Mouse (Mus musculus): ENCODE measurements at regions not wholly inside any gene's neighbourhood (a gene's known extent, or its start where the extent isn't known, plus 50 kb on each side); places are given as distances from the start of the nearest gene placed in this dataset.

DNA sequence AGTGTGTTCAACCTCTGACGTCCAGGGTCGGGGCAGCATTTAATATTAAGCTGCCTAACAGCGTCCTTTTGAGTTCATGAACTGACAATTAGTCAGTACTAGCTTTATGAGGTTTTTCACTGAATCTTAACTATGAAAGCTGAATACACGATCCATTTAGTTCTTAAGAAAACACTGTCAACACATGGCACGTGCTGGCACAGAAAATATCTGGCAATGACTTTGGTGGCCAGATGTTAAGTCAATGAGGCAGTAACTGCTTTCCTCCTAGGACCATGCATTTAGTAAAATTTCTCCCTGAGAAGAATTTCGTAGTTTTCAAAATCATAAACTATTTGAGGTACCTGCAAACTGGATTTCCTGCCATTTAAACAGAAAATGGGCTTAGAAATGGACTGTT lies 191.4 kb upstream of the Sox2 start:
- peak; percentile 51 for DNase-seq

DNA sequence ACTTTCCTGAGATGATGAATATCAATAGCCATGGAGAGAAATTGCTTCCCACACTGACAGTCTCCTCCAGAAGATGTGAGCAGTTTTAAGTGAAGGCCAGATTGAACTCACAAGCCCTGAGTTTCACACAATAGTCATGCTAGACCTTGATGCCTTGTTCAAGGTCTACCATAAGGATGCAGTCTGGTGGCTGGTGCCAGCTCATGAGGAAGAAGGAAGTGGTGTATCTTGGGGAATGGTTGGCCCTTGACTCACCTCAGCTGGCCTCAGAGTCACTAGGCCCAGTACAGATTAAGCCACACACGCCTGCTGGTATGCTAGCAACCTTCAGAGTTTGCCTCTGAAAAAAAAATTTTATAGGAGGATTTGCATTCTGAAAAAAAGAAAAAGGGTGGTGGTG lies 192.4 kb upstream of the Sox2 start:
- peak; percentile 42 for DNase-seq

DNA sequence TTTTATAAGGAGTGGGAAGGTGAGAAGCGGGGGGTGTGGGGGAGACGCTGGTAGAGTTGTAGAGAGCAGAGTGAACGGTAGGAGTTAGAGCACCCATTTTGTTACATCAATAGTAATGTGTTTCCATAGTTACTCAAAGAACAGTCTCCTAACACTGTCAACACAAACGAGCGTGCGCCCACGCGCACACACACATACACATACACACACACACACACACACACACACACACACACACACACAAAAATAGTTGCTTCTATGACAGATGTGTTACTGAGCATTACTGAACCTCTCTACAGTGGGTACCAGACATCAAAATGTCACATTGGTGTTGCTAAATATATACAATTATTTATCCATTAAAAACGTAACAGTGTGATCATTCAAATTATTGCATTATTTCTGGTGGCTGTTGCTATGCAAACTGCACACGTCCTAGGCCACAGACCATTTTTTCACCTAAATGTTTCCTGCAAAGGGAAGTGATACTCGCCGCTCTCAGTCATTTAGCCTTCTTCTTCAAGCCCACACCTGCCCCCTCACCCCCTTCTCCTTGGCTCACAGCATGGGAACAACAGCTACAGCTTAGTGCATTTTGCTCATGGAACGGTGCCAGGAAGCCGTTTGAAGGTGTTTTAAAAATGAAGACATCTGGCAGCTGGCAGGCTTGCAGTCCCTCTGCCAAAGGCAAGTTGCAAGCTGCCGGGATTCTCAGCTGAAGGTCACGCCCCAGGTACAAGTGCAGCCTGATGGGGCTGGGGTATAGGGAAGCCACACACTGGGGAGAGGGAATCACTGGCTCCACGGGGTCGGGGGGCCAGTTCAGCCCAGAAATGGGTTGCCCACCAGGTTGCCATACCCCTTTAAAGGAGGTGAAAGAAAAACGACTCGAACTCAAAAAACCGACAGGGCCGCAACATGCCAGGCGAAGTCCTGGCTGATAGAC lies 193.4 kb upstream of the Sox2 start:
- DNase-seq, result peak; percentile 86

DNA sequence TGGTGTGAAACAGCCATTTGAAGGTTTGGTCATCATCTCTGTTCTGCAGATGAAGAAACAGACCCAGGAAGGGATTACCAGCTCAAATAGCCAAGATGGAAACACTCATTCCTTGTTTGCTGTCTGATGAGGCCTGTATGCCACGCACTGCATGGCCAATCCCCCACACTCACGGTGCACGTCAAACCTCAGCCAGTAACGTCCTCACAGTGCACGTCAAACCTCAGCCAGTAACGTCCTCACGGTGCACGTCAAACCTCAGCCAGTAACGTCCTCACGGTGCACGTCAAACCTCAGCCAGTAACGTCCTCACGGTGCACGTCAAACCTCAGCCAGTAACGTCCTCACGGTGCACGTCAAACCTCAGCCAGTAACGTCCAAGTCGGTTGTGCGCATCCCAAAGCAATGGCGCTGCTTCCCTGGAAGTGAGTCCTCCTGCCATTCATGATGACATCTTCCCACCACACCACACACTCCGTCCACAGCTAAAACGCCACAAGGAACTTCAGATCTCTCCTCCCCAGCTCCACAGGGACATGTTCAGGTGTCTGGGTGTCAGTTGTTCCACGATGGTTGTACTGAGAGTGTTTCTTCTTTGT lies 196.1 kb upstream of the Sox2 start:
- DNase-seq, result peak; percentile 68

DNA sequence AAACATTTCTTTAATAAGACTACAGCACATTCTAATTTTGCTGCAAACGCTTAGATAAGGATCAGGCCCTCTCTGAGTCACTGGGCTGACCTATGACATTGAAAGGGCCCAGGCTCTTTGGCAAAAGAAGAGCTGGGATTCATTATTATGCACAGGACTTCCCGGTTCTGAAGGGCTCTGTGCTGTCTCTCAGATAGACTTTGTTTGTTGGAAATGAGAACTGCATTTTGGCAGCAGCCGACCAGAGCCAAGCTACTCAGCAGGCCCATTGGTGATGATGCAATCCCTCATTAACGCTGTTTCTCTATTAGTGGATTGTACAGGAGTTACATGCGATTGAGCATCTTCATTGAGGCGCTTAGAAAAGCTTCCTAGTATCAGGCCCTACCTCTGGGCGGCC lies 204.9 kb upstream of the Sox2 start:
- peak; percentile 71 for DNase-seq

DNA sequence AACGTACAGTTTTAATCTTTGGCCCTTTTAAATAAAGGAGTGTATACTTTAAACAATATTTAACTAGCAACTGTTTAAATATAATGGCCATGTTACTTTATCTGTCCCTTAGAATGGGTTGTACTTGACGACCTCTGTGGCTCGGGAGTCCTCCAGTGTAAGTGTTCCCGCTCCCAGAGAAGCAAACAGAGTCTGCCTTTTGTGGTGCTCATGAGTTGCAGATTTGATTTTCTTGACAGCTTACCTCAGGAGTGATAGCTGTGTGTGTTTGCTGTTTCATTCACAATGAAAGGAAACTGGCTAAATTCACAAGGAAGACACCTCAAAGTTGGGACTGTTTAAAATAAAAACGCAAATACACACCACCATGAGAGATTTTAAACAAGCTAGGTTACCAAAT lies 205.4 kb upstream of the Sox2 start:
- peak; percentile 24 for DNase-seq

DNA sequence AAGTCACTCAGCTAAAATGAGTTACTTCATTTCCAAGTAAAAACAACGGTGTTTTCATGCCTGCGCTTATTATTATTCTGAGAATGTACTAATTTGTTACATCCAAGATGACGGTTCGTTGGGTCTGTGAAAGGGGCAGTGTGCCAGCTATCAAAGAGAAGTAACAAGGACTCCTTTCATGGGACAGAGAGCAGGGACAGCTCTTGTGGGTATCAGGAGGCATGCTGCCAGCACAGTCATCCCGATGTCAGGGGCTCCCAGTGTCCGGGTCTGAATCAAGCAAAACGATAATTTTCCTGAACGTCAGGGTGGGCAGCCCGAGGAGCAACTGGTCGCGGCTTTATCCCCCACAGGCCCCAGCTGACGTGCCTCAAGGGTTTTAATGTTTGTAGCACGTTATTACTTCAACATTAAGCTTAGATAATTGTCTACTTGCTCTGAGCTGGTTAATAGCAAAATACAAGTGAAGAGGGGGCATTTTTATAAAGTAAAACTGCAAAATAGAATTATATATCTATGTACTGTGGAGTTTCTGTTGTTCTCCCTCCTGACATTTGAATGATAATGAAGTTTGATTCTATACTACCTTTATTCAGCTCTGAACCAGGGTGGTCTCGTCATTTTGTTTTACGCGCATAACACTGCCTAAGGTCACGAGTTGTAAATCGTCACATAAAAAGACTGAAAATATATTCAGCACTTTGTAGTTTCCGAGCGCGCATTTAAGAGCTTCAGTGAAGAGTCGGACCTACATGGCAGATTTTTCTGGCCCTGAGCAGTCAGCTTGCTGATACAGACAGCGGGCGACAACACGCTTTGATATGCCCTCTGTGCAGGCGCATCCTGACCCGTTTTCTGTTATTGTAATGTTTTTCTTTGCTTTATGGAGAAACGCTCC lies 206.2 kb upstream of the Sox2 start:
- DNase-seq, result peak; percentile 46

DNA sequence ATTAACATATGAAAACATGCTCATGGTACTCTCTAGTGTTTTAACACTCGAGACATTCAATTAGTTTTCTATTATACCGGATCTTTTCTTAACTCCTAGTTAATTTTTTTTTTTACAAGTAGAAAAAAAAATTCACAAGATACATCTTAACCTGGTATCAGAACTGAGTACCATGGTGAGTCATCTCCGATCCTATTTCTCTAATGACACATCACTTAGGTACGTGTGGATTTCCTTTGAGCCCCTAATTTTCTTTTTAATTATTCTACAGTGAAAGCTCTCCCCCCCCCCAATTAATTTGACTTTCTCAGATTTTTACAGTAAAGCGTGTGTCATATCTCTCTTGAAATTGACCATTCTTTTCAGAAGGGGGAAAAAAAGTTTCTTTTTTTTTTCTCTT lies 206.9 kb upstream of the Sox2 start:
- no peak for DNase-seq

DNA sequence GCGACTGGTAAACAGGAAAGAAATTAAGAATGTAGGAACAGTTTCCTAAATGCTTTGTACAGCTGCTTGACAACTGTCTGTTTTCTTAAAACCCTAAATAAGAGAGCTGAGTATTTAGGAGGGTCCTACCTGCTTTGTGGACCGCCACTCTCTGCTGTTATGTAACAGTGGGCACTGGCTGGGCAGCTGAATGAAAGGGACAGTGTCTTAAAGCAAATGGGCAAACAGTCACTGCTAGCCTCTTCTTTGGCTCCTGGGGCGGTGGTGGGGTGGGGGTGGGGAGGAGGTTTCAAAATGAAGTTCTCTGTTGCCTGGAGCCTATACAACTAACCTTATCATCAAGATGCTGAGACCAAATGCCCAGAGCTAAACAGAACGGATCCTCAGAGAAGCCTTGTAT lies 208.4 kb upstream of the Sox2 start:
- peak; percentile 34 for DNase-seq

DNA sequence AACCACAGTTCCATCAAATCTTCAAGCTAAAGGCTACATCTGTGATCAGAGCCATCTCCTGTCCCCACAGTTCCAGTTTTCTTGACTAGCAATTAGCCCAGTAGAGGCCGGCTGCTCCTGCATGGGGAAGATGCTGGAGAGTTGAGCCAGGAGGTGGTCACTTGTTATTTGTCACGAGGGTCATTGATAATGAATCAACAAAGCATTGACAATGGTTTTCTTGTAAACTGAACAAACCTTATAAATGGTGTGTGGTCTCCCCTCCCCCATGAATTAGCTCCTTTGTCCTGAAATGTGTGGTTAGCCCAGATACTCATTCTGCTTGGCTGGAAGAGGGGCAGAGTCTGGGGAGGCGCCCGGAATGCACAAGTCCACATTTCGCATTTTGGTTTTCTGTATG lies 208.9 kb upstream of the Sox2 start:
- peak; percentile 49 for DNase-seq

DNA sequence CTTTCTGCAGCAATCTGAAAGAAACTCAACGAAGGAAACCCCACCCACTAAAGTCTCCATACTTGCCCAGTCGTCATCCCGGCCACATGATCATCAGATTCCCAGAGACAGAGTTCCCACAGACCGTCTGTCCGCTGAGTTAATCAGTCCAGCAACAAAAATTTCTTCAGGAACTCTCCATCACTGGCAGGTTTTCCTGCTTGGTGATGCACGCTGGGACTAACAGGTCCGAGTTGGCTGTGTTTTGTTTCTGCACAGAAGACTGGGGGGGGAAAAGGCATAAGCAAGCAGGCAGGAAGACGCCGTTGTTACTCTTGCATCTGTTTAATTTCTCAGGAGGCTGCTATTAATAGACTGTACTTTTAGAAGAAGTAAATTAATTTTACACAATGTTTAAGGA lies 215.3 kb upstream of the Sox2 start:
- DNase-seq, result peak; percentile 17

DNA sequence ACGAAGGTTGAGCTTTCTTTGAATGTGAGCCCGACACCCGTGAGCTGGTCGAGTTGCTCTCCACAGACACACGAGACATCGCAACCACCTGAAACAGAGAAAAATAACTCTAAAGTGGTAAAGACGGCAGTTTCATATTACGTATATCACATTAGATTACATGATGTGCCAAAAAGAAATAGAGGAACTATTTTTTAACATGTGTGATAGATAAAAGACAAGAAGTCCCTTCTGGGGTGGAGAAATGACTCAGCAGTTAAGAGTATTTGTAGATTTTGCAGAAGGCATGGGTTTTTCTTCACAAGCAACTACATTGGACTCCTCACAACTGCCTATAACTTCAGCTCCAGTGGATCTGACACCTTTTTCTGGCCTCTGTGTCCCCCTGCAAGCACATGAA lies 222.2 kb upstream of the Sox2 start:
- DNase-seq, result peak; percentile 12

DNA sequence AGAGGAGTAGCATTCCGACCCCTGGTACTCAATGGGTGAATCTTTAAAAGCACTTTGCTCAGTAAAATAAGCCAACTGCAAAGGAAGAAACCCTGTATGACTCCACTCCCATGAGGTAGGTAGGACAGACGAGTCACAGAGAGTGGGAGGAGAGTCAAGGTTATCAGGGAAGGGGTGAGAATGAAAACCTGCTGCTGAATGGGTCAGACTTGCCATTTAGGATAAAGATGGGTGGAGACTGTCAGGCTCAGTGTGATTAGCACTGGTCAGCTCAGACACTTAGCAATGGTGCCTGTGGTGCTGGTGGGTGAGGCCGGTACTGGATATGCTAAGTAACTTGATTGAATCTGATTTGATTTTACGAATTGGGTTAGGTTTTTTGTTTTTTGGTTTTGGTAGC lies 222.7 kb upstream of the Sox2 start:
- peak; percentile 82 for DNase-seq

DNA sequence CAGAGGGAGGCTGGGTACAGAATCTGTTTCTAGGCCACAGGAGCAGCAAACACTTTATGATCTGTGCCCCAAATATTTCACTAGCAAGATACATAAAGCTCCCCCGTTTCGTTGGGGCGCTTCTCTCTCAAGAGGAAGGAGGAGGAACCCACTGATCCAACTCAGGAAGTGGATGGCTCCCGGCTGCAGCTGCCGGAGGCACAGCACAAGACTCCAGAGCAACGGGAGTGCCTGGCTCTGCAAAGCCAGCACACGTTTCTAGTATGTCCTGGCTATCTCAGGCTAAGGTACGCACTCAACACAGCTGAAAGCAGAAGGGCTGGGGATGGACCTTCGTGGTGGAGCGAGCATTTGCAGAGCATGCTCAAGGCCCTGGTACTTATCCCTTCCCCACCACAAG lies 223.2 kb upstream of the Sox2 start:
- peak; percentile 53 for DNase-seq

DNA sequence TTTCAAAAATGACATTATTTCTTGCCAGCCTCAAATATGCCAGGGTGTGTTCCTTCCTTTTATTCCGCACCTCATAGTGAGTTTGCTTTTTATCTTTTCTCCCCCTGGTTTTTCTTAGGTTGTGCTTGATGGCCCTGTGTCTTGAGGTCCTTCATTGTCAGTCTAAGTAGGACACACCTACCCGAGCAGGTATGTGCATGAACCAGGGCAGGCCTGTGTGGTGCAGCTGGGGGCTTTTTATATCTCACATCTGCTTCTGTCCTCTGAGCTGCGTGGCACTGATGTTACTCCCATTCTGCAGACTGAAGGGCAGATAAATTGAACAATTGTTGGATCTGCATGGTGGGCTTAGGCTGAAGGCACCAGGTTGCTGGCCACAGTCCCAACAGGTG lies 238.3 kb upstream of the Sox2 start:
- DNase-seq, result peak; percentile 63

DNA sequence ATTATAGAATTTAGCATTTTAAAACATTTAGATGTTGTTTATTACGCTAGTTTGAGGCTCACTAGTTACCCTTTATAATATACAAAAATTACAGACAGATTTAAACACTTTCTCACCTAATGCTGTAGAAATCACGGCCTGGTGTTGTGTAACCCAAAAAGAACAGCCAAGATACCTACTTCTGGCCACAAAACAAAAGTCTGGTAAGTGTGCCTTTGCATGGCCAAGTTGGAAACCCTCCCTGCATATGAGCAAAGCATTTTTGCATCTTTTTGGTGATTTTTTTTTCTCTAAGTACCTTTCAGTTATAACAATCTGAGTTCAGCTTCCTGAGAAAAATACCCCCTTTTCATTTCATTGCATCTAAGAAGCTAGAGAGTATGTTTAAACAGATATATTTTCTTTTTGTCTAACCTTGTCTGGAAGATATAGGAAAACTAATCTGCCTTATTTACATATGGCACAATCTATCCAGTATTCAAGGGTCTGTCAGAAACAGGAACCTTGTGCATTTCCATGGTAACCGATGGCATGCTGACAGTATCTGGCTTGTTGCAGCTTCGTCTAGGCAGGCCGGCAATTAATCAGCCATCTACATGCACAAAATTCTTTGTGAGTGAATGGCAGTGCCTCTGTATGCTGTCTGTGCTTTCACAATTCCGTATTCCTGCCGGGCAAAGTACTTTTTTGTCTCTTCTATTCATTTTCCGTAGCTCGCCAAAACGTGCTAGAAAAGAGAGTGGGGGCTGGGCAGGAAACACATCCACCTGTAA lies 238.9 kb upstream of the Sox2 start:
- peak; percentile 58 for DNase-seq

DNA sequence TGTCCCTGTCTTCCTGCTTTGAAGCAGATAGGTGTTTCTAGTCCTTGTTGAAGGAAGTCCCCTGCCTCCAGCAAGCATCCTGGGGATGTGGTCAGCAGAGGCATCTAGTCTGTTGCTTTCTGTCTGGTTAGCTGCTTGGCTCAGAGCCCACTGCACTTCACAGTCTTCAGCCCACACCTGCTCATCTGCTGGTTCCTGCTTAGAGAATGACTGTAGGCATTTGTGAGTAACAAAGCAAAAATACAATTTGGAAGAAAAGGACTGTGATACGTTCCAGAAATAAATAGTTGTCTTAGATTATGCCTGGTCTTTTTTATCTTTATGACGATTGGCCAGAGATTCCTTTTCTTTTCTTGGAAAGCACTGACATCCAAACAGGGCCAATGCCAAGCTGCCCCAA lies 246.6 kb upstream of the Sox2 start:
- peak; percentile 57 for DNase-seq

DNA sequence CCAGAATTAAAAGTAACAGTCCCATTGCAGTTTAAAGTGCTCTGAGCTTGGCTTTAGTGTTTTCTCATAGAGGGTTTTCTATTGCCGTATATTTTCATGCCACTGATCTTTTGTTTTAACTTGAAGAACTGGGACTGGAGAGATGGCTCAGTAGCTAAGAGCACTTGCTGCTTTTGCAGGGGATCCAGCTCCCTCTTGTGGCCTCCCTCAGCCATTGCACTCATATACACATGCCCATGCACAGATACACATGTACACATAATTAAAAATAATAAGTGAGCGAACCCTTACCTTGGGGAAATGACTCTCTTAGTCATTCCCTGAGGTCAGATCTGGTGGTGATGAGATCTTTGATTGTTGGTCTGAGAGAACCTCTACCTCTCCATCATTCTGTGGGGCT lies 258.9 kb upstream of the Sox2 start:
- DNase-seq, result no peak

DNA sequence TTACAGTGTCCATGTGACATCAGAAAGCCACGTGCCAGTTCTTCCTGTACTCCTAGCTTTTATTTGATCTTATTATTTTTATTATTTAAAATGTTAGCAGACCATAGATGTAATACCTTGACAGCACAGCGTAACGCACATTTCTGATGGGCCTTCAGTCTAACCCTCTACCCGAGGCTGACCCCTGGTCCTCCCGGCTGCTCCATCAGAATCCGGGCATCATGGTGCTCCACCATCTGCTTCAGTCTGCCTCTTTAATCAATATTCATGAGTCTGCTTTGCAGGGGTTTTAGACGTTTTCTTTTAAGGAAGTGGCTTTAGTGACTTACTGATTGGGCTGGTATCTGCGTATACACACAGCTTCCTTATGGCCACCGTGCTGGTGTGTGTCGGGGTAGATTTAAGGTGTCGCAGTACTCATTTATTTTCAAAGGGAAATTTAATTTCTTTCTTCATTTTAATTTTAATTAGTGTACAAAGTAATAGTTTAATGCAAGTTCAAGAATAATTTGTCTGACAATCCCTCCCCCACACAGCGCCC lies 265.2 kb upstream of the Sox2 start:
- DNase-seq, result no peak

DNA sequence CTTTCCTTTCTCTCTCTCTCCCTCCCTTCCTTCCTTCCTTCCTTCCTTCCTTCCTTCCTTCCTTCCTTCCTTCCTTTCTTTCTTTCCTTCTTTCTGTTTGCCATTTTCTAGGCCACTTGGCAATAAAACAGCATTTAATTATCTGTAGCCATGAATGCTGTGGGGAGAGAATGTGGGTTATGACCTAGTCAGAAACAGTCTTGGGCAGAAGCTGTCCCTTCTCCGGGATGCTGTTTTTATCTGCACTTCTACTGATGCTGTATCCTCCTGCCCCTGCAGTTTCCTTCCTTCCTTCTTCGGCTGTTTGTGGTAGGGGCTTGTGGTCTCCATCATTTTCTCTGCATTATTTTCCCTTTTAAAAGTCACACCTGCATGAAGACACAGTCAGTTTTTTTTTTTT lies 272.3 kb upstream of the Sox2 start:
- peak; percentile 22 for DNase-seq

DNA sequence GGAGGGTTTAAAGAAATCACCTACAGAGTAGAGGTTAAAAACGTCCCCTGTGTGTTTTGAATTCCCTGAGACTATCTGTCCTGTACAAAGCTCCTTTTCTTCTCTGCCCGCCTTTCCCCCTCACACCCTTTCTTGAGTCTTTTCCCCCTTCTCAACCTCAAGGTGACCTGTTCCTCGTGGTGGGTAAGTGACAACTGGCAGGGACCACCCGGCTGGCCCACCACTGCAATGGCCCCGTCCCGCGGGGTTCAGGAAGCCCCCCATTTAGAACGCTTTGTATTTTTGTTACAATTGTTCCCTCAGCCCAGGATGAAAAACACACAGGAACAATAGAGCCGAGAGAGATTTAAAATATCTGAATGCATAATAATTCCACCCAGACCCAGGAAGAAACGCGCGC lies 272.9 kb upstream of the Sox2 start:
- no peak for DNase-seq

DNA sequence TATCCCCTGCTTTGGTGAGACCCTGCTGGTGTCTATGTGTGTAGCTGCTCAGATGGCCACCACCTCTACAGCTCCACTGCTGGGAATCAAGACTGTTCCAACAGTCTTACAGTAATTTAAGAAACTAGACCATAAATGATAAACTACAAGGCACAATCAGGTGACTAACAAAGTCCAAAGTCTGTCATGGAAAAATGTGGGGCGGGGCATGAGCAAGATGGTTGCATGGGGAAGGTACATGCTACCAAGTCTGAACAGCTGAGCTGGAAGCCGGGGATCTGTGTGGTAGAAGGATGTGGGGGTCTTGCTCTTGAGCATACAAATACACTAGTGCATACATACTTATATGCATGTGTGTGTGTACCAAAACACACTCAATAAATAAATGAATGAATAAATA lies 278.8 kb upstream of the Sox2 start:
- DNase-seq, result peak; percentile 25
